Mouse (Mus musculus) liver, postnatal 0 days (tissue): ENCODE measurements around the gene Pdxk. TPM values are rescaled to one million over a fixed set of nuclear protein-coding genes. Genes with fewer than 3 reads are reported as not detected.

Source experiments
- ATAC-seq: fragments of 200-750 bp; cut with Nextera tagmentation; 2 replicates; pipeline ENCODE4 v1.8.0; 2017; ENCODE audit warnings: mild to moderate bottlenecking, moderate library complexity
- DNase-seq: peaks from one replicate; pipeline ENCODE4 v3.0.0-alpha.2; 2016
- H3K27ac ChIP-seq: fragments of 300-500 bp; sonication (generic); 2 replicates; pipeline ENCODE4 v1.5.1; 2014; ENCODE audit warnings: antibody characterized with exemption, moderate library complexity, mild to moderate bottlenecking, low read depth
- H3K27me3 ChIP-seq: fragments of 300-500 bp; sonication (generic); 2 replicates; pipeline ENCODE4 v1.6.1; 2014; ENCODE audit warnings: low read length, control low read depth, mixed read lengths; ENCODE audit not compliant: insufficient read depth
- H3K36me3 ChIP-seq: fragments of 300-500 bp; sonication (generic); replicated peaks from 2 replicates; pipeline ENCODE4 v1.6.1; 2014; ENCODE audit warnings: mild to moderate bottlenecking, control low read depth, low read length, moderate library complexity, mixed read lengths; ENCODE audit not compliant: insufficient read depth
- H3K4me1 ChIP-seq: fragments of 300-500 bp; sonication (generic); 2 replicates; pipeline ENCODE4 v1.6.1; 2014; ENCODE audit warnings: antibody characterized with exemption, mild to moderate bottlenecking, control low read depth; ENCODE audit not compliant: insufficient read depth
- H3K4me2 ChIP-seq: fragments of 300-500 bp; sonication (generic); 2 replicates; pipeline ENCODE4 v1.6.1; 2014; ENCODE audit warnings: low read depth, mild to moderate bottlenecking, low read length, moderate library complexity, mixed read lengths
- H3K4me3 ChIP-seq: fragments of 300-500 bp; sonication (generic); 2 replicates; pipeline ENCODE4 v1.5.1; 2014; ENCODE audit warnings: low read depth, low read length
- H3K9ac ChIP-seq: fragments of 300-500 bp; sonication (generic); replicated peaks from 2 replicates; pipeline ENCODE4 v1.6.1; 2014; ENCODE audit warnings: mild to moderate bottlenecking, moderate library complexity
- H3K9me3 ChIP-seq: fragments of 300-500 bp; sonication (generic); 2 replicates; pipeline ENCODE4 v1.6.1; 2016; ENCODE audit warnings: mild to moderate bottlenecking, control low read depth, low read length, mixed read lengths
- CTCF ChIP-seq: sonication (generic); IDR thresholded peaks from 2 replicates; pipeline ENCODE4 v1.5.1; 2016; ENCODE audit warnings: antibody characterized with exemption, low read depth
- EP300 ChIP-seq: IDR thresholded peaks from 2 replicates; pipeline ENCODE4 v1.6.1; 2016; ENCODE audit warnings: antibody characterized with exemption, low read depth, mild to moderate bottlenecking
- WGBS: fragments of 180-500 bp; shearing (Covaris S2); extraction: QIAGEN DNeasy Blood & Tissue Kit; methylation state at CpG from one replicate; pipeline ENCODE4 v1.1.7; 2014; ENCODE audit not compliant: insufficient replicate concordance; 5-methylcytosine and 5-hydroxymethylcytosine counted together
- polyA plus RNA-seq: library from polyadenylated mRNA; unstranded; fragments of >200 nt; fragmentation: Nextera tagmentation; extraction: Ambion mirVana; gene quantifications from 2 replicates; pipeline ENCODE4 v1.2.1, GENCODE M21; 2015

The Pdxk gene
- polyA plus RNA-seq, 1 experiment from 2014 or later, result 11.0 TPM

DNA sequence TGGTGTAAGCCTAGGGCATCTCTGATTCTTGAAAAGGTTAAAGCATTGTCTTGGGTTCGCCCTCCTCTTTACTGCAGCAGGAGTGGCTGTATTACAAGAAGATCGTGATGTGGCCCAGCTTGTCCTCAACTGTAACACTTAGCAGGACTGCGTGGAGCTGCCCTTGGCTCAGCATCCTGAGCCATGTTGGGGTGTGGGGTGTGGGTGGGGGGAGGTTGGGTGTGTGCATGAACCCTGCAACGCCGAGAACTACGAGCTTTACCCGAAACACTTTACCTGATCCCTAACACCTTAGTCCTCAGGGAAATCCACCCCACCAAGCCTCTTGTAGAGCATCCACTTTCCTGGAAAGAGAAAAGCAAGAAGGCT is 51.6 kb downstream of the Pdxk start:
- peak overlapping the region; percentile 83 for H3K4me2 ChIP-seq
- H3K9ac ChIP-seq, result no peak overlapping the region
- H3K27me3 ChIP-seq, result no peaks in the 10 kb centered on the region
- no peak overlapping the region for H3K27ac ChIP-seq
- peaks cover 28% of the 10 kb centered on the region for H3K36me3 ChIP-seq
- peak overlapping the region; percentile 76 for H3K4me3 ChIP-seq
- no peaks in the 10 kb centered on the region for H3K9me3 ChIP-seq
- peaks cover 13% of the 10 kb centered on the region for H3K4me1 ChIP-seq
- TF ChIP-seq CTCF, result no peak
- no peak for TF ChIP-seq EP300
- ATAC-seq, result peak; percentile 1; the same call in 1 of the 2 replicates
- WGBS, result 41% methylated on average over 7 of the region's 7 CpGs
- DNase-seq, result no peak

DNA sequence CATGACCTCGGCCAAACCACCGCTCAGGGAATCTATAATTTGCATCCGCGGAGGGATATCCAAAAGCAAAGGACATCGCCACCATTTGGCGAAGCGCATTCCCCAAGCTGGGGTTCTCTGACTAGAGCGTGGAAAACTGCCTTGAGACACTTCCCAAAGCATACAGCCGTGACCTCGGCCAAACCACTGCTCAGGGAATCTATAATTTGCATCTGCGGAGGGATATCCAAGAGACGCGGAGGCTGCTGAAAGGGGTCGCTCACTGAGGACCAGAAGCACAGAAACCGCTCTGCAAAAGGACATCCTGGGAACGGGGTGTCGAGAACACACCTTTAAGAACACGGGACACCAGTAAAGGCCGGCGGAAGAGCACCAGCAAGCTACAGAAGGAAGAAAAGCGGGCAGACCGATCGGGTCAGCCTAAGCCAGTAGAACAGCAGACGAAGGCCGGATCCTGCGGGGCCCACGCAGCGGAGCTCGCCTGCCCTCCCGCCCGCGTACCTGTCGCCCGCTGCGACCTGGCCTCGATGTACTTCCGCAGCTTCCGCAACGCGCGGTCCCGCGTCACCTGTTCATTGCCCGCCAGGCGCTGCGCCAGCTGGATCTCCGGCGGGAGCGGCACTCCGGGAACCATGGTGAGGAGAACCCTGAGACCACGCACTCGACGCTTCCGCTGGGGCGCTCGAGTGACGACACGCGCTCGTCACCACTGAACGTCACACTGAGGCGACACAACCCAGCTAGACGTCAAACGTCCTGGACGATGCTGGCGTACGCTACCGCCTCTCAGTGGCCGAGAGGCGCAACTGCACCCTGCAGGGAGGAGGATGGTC is 52.2 kb downstream of the Pdxk start, which contains the start of gene Rrp1:
Rrp1 (minus strand) TSS at position 725 of the 833 bp plus-strand sequence.
- H3K27ac ChIP-seq, result peak within 1 kb of the TSS; percentile 75
- H3K4me2 ChIP-seq, result peak within 1 kb of the TSS; percentile 83
- H3K9ac ChIP-seq, result peak within 1 kb of the TSS; percentile 74
- 1% methylated on average over 65 of the region's 70 CpGs for WGBS
- H3K4me3 ChIP-seq, result peak within 1 kb of the TSS; percentile 76
- peaks cover 33% of the 10 kb centered on the region for H3K36me3 ChIP-seq
- TF ChIP-seq EP300 (no peak), CTCF (peak; percentile 100)
- no peaks in the 10 kb centered on the region for H3K9me3 ChIP-seq
- ATAC-seq, result peak; percentile 95
- H3K27me3 ChIP-seq, result no peaks in the 10 kb centered on the region
- H3K4me1 ChIP-seq, result peaks cover 13% of the 10 kb centered on the region
- DNase-seq, result peak; percentile 95

DNA sequence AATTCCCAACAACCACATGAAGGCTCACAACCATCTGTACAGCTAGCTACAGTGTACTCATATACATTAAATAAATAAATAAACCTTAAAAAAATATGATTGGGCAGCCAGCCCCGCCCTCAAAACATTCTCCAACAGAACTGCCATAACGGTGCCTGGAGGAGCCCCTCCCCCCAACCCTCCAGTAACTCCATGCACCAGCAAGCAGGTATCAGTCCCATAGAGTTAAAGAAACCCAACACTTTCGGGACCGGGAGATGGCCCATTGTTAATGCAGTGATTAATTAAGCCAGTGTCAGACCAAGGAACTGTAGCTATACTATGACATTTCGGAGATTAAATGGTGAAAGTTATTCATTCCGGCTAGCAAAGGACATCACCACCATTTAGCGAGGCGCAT is 52.9 kb downstream of the Pdxk start:
- no peaks in the 10 kb centered on the region for H3K27me3 ChIP-seq
- TF ChIP-seq CTCF (no peak), EP300 (no peak)
- peak overlapping the region; percentile 83 for H3K4me2 ChIP-seq
- H3K9me3 ChIP-seq, result no peaks in the 10 kb centered on the region
- no peak for ATAC-seq
- H3K27ac ChIP-seq, result peak overlapping the region; percentile 75
- WGBS, result 12% methylated on average over 8 of the region's 8 CpGs
- H3K9ac ChIP-seq, result peak overlapping the region; percentile 74
- peaks cover 38% of the 10 kb centered on the region for H3K36me3 ChIP-seq
- DNase-seq, result no peak
- H3K4me1 ChIP-seq, result peaks cover 11% of the 10 kb centered on the region
- peak overlapping the region; percentile 76 for H3K4me3 ChIP-seq

DNA sequence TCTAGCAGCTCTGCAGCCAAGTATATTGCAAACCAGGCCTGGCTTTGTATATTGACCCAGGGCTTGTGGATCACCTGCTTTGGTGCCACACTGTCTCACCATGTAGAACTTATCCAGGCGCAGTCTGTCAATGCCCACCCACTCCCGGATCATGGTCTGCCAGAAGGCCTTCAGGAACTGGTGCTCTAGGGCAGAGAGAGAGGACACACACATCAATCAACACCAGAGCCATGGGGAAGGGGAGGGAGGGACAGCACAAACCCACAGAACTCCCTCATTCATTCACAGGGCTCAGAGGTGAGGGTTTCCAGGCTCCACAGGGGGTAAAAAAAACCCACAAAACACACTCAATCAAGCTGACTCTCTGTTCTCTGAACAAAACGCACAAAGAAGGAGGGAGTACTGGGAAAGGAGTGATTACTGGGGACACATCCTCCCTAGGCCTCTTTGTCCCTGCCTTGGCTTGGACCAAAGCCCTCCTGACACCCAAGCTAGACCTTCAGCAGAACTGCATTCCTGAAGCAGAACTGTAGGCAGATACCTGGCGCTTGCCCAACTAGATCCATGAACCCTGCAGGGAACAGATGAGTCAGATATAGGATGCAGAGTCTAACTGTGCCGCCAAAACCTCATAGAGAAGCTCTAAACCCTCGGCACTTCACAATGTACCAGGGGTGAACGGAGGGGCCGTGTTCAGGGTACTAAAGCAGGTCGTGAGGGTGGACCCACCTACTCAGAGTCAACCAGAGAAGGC is 55.6 kb downstream of the Pdxk start:
- no peak for DNase-seq
- H3K36me3 ChIP-seq, result peaks cover 62% of the 10 kb centered on the region
- WGBS, result 88% methylated on average over 9 of the region's 9 CpGs

DNA sequence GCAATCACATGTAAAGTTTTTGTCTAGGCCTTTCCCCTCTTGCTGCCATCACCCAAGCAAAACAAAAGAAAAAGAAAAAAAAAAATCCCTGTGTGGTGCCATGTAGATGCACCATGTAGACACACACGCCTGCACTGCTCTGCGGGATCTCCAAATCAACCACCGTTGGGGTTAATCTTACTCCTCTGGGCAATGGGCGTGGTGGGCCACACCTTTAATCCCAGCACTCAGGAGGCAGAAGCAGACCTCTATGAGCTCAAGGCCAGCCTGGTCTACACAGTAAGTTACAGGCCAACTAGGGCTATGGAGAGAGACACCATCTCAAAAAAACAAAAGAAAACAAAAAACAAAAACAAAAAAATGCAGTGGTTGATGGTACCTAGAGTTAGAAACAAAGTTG is 57.6 kb downstream of the Pdxk start:
- TF ChIP-seq EP300 (no peak), CTCF (no peak)
- WGBS, result 51% methylated on average over 4 of the region's 4 CpGs
- DNase-seq, result no peak
- Histone ChIP-seq H3K36me3 (peaks cover 81% of the 10 kb centered on the region), H3K27ac (no peak overlapping the region), H3K4me2 (no peak overlapping the region), H3K27me3 (no peaks in the 10 kb centered on the region), H3K9me3 (no peaks in the 10 kb centered on the region), H3K9ac (no peak overlapping the region), H3K4me3 (no peak overlapping the region), H3K4me1 (peaks cover 8% of the 10 kb centered on the region)
- ATAC-seq, result 0 out of 2 replicates have a peak, but pooled peaks have one; percentile 29

More for the DNA sequence above, 55.6 kb downstream of the Pdxk start:
- Histone ChIP-seq H3K27me3 (no peaks in the 10 kb centered on the region), H3K4me2 (no peak overlapping the region), H3K4me1 (peaks cover 11% of the 10 kb centered on the region), H3K9ac (no peak overlapping the region), H3K4me3 (no peak overlapping the region), H3K9me3 (no peaks in the 10 kb centered on the region), H3K27ac (no peak overlapping the region)
- no peak for ATAC-seq
- TF ChIP-seq CTCF, result no peak
- TF ChIP-seq EP300, result no peak

DNA sequence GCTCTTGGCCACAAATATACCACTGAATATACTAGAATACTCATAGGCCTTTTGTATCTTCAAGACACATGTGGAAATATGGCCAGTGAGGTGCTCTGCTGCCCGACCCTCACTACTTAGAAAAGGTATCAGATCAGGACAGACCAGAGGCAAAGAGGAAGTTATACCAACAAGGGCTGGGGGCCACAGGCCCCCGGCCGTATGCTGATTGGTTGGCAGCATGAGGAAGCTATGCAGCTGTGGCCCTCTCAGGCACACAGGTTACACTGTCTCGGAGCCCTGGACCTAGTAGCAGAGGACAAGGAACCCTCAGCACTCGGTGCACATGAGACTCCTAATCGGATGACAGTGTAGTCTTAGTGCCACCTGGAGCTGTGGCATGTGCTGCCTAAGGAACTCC is 58.6 kb downstream of the Pdxk start:
- peaks cover 91% of the 10 kb centered on the region for H3K36me3 ChIP-seq
- TF ChIP-seq CTCF, result no peak
- no peak for TF ChIP-seq EP300
- no peak for DNase-seq
- no peaks in the 10 kb centered on the region for H3K9me3 ChIP-seq
- H3K9ac ChIP-seq, result no peak overlapping the region
- no peaks in the 10 kb centered on the region for H3K4me1 ChIP-seq
- H3K4me2 ChIP-seq, result no peak overlapping the region
- 38% methylated on average over 6 of the region's 6 CpGs for WGBS
- no peak overlapping the region for H3K27ac ChIP-seq
- H3K27me3 ChIP-seq, result no peaks in the 10 kb centered on the region
- H3K4me3 ChIP-seq, result no peak overlapping the region
- peak; percentile 46; the same call in 1 of the 2 replicates for ATAC-seq
